Mouse (Mus musculus) heart, postnatal 0 days (tissue): ENCODE results near the gene Man2a1.

Source experiments
- CTCF ChIP-seq: IDR thresholded peaks from 2 replicates; pipeline ENCODE4 v1.5.1; 2016; ENCODE audit warnings: antibody characterized with exemption, control low read depth, low read depth
- EP300 ChIP-seq: IDR thresholded peaks from 2 replicates; pipeline ENCODE4 v1.6.1; 2016; ENCODE audit warnings: antibody characterized with exemption, low read depth

DNA sequence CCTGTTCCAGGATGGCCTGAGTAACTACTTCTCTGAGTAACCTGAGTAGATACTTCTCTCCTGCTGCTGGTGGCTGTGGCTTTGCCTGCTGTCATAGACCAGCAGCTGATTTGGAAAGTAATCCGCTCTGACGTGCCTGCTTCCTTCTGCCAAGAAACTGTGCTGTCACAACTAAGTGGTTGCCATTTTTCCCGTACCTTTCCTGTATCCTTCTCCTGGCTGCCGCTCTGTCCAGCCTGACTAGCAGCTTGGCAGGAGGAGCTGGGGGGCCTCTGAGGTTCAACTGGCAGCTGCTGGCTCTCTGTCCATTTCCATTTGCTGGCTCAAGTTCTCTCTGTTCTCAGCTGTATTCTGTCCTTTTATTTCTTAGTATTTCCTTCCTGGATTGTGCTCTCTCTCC lies 115.8 kb downstream of the Man2a1 start:
- TF ChIP-seq CTCF (no peak; the same call in 1 of the 2 replicates), EP300 (peak; percentile 46; the same call in 1 of the 2 replicates)
